Mouse (Mus musculus) forebrain, embryonic 14.5 days (tissue): ENCODE measurements around the gene Gm10382. TPM values are rescaled to one million over a fixed set of nuclear protein-coding genes. Genes with fewer than 3 reads are reported as not detected.
"Not testable (repeated sequence)": the region's sequence is repeated elsewhere in the genome, so short reads cannot be mapped to it uniquely, and the experiment has no call there.

ENCODE experiments used
- ATAC-seq: fragments of 200-750 bp; cut with Nextera tagmentation; 2 replicates; pipeline ENCODE4 v1.8.0; 2017; ENCODE audit warnings: mild to moderate bottlenecking, moderate library complexity
- DNase-seq: peaks from one replicate; pipeline ENCODE4 v3.0.0-alpha.2; 2015; ENCODE audit warnings: low spot score
- H3K27ac ChIP-seq: fragments of 300-500 bp; sonication (generic); 2 replicates; pipeline ENCODE4 v1.5.1; 2014; ENCODE audit warnings: low read depth, mild to moderate bottlenecking, control low read depth, low read length, moderate library complexity
- H3K27me3 ChIP-seq: fragments of 300-500 bp; sonication (generic); replicated peaks from 2 replicates; pipeline ENCODE4 v1.6.1; 2014; ENCODE audit warnings: low read length, control low read depth, mixed read lengths; ENCODE audit not compliant: control insufficient read depth, insufficient read depth
- H3K36me3 ChIP-seq: fragments of 300-500 bp; sonication (generic); 2 replicates; pipeline ENCODE4 v1.6.1; 2014; ENCODE audit warnings: low read length, control low read depth; ENCODE audit not compliant: control insufficient read depth, insufficient read depth
- H3K4me1 ChIP-seq: fragments of 300-500 bp; sonication (generic); 2 replicates; pipeline ENCODE4 v1.6.1; 2014; ENCODE audit warnings: antibody characterized with exemption, low read length, control low read depth; ENCODE audit not compliant: control insufficient read depth, insufficient read depth
- H3K4me2 ChIP-seq: fragments of 300-500 bp; sonication (generic); 2 replicates; pipeline ENCODE4 v1.6.1; 2014; ENCODE audit warnings: mild to moderate bottlenecking, control low read depth, low read length
- H3K4me3 ChIP-seq: fragments of 300-500 bp; sonication (generic); 2 replicates; pipeline ENCODE4 v1.5.1; 2014; ENCODE audit warnings: low read depth, low read length, control low read depth
- H3K9ac ChIP-seq: fragments of 300-500 bp; sonication (generic); 2 replicates; pipeline ENCODE4 v1.6.1; 2014; ENCODE audit warnings: mild to moderate bottlenecking, low read length, control low read depth, moderate library complexity
- H3K9me3 ChIP-seq: fragments of 300-500 bp; sonication (generic); replicated peaks from 2 replicates; pipeline ENCODE4 v1.6.1; 2016; ENCODE audit warnings: low read length, control low read depth, mixed read lengths; ENCODE audit not compliant: control insufficient read depth
- WGBS: fragments of 180-500 bp; shearing (Covaris S2); extraction: QIAGEN DNeasy Blood & Tissue Kit; methylation state at CpG from one replicate; pipeline ENCODE4 v1.1.7; 2014; 5-methylcytosine and 5-hydroxymethylcytosine counted together
- polyA plus RNA-seq: library from polyadenylated mRNA; unstranded; fragments of >200 nt; fragmentation: Nextera tagmentation; extraction: Ambion mirVana; gene quantifications from 2 replicates; pipeline ENCODE4 v1.2.1, GENCODE M21; 2014

Gene Gm10382
- polyA plus RNA-seq, 1 experiment from 2014 or later = 0.33 TPM

DNA sequence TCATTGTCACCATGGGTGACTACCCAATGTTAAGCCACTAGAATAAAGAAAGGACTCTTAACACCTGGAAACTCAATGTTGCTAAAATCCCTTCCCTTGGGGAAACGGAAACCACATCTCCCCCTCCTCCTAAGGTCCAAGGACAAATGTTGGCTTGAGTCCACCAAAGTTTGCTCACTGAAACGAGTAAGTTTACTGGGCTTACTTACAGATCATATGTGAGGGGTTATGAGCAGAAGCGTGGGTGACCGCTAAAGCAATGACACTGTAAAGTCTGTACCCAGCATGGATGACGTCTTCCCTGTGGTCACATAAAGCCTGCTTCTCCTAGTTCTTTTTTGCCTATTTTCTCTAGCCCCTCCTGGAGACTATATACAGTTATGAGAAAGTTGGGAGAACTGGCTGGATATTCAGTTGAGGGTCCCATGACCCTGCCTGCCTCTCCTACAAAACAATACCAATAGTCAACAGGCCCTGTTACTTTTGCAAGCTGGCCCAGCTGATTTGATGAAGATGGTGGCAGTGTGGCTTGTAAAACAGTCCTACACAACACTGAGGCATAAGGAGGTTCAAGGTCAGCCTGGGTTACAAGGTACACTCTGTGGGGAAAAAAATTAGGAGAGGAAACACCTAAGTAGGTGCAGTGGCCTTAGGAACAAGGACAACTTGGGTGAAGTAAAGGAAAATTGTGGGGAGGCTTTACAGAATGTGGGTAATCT lies 7.0 kb upstream of the Gm10382 start:
- Histone ChIP-seq H3K27ac (no peak overlapping the region), H3K4me3 (no peak overlapping the region)
- no peak for ATAC-seq

DNA sequence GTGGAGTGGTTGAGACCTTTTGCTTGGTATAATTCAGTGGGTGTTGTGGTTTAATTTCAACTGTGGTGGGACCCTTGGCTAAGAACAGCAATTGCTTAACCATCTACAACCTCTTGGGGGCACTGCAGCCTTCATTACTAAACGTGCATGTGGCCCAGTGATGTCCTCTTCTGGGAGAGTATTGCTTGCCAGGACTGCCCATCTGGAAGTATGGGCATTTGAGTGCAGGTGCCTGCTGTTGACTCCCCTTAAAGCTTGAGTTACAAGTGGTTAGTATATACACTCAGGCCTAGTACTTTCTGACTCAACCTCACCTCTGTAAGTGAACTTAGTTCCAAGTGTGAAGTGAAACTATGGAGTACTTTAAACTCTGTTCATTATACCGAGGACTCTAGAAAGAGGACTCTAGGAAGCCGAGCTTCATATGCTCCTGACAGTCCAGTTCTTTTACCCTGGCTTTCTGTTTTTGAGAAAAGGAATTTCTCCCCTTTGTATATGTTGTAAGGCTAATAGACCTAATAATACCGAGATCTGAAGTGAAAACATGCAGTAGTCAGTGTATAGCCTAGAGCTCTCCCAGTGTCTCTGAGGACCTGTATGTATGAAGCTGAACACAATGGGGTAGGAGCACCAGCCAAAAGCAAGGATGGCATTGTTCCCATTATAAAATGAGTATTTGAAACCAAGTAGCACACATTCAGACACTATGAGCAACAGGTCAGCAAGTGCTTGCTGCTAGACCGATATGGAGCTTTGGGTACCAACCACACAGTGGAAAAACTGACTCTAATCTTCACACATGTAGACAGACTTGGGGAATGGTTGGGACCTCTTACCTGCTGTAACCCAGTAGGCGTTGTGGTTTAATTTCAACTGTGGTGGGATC lies 6.2 kb upstream of the Gm10382 start:
- Histone ChIP-seq H3K4me2 (no peak overlapping the region), H3K27me3 (no peaks in the 10 kb centered on the region), H3K36me3 (peaks cover 24% of the 10 kb centered on the region), H3K9ac (no peak overlapping the region), H3K4me3 (no peak overlapping the region), H3K27ac (no peak overlapping the region; the same call in 1 of the 2 replicates), H3K9me3 (no peaks in the 10 kb centered on the region), H3K4me1 (peaks cover 5% of the 10 kb centered on the region; the same call in 1 of the 2 replicates)
- ATAC-seq = peak; percentile 72
- DNase-seq = peak; percentile 82
- WGBS = 41% methylated on average over 6 of the region's 6 CpGs

More for the DNA sequence above, 7.0 kb upstream of the Gm10382 start:
- Histone ChIP-seq H3K9ac (no peak overlapping the region), H3K4me1 (peaks cover 5% of the 10 kb centered on the region; the same call in 1 of the 2 replicates), H3K4me2 (no peak overlapping the region), H3K27me3 (no peaks in the 10 kb centered on the region), H3K36me3 (peaks cover 24% of the 10 kb centered on the region), H3K9me3 (no peaks in the 10 kb centered on the region)
- DNase-seq = no peak
- 83% methylated on average over 5 of the region's 5 CpGs for WGBS

DNA sequence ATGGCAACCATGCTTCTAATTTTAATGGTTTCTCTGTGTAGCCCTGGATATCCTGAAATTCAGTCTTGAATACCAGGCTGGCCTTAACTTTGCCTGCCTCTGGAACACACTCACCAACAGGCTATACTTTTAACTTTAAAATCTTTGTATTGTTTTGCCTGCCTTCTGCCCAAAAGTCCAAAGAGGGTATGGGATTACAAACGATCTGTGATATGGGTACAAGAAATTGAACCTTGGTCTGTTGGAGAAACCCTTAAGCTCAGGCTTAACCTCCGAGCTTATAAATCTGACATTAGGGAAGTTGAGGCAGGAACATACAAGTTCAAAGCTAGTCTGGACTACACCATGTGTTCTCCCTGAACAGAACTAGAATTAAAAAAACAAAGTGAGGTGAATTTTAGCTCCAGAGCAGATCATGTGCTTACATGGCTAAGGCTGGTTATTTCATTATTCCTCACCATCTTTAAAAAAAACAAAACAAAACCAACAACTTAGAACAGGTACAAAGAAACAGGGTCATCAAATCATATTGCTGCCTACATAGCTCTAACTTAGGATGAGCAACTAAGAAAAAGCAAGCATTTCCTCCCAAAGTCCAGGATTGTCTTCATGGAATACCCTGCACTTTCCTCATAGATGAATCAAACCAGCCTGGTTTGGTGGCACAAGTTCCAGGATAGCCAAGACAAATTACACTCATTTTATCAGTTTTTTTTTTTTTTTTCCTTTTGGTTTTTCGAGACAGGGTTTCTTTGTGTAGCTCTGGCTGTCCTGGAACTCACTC lies 5.3 kb upstream of the Gm10382 start:
- Histone ChIP-seq H3K9ac (no peak overlapping the region), H3K4me1 (peaks cover 10% of the 10 kb centered on the region), H3K36me3 (peaks cover 29% of the 10 kb centered on the region), H3K4me3 (no peak overlapping the region), H3K27ac (no peak overlapping the region), H3K4me2 (no peak overlapping the region), H3K27me3 (no peaks in the 10 kb centered on the region), H3K9me3 (no peaks in the 10 kb centered on the region)
- ATAC-seq = no peak
- no peak for DNase-seq
- WGBS = 72% methylated on average over 3 of the region's 3 CpGs

DNA sequence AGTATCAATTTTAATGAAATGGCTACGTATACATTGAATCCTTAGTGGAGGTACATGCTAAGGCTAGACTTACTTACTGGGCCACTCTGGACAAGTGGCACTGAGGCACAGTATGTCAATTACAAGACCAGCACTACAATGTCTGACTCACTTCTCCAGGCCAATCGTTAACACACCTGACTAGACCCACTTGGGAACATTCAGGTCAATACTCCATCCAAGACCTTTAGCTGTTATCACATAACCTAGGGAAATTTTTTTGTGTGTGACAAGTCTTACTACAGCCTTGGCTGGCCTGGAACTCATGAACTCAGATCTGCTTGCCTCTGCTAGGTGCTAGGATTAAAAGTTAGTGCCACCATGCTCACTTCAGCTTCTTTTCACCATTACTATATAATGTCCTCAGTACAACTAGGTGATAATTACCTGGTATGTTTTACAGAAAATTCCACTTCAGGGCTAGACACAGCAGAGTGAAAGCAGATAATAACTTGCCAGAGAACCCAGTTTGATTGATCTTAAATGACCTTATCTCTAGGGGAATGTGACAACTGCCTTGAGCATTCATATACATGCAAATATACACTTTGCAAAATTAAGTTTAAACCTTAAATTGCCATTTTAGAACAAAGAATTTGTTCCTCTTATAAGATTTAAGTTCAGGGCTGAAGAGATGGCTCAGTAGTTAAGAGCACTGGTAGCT lies 4.5 kb upstream of the Gm10382 start:
- WGBS = 83% methylated on average over 2 of the region's 2 CpGs
- H3K36me3 ChIP-seq = peaks cover 29% of the 10 kb centered on the region
- no peak overlapping the region for H3K4me2 ChIP-seq
- H3K4me1 ChIP-seq = peaks cover 10% of the 10 kb centered on the region
- no peak for DNase-seq
- no peaks in the 10 kb centered on the region for H3K27me3 ChIP-seq
- no peaks in the 10 kb centered on the region for H3K9me3 ChIP-seq
- H3K9ac ChIP-seq = no peak overlapping the region
- no peak overlapping the region for H3K27ac ChIP-seq
- H3K4me3 ChIP-seq = no peak overlapping the region
- no peak for ATAC-seq

DNA sequence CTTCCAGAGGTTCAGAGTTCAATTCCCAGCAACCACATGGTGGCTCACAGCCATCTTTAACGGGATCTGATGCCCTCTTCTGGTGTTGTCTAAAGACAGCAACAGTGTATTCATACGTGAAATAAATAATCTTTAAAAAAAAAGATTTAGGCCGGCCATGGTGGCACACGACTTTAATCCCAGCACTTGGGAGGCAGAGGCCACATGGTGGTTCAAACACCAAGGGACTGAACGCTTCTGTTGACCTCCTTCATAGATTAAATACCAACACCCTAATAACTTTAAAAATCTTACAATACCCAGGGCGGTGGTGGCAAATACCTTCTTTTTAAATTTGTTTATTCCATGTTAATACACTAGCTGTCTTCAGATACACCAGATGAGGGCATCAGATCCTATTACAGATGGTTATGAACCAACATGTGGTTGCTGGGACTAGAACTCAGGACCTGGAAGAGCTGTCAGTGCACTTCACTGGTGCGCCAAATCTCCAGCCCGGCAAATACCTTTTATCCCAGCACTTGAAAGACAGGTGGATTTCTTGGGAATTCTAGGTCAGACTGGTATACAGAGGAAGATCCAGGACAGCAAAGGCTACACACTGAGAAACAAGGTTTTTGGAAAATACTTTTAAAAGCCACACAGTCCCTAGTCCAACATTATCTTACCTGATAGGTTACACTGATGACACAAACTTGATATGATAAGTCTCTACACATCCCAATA lies 3.7 kb upstream of the Gm10382 start:
- H3K4me3 ChIP-seq = no peak overlapping the region
- peaks cover 29% of the 10 kb centered on the region for H3K36me3 ChIP-seq
- H3K9ac ChIP-seq = no peak overlapping the region
- H3K27me3 ChIP-seq = no peaks in the 10 kb centered on the region
- H3K4me1 ChIP-seq = peaks cover 12% of the 10 kb centered on the region
- DNase-seq (no peak), ATAC-seq (no peak)
- H3K27ac ChIP-seq = no peak overlapping the region
- no peak overlapping the region for H3K4me2 ChIP-seq
- H3K9me3 ChIP-seq = no peaks in the 10 kb centered on the region
- 70% methylated on average over 8 of the region's 8 CpGs for WGBS

DNA sequence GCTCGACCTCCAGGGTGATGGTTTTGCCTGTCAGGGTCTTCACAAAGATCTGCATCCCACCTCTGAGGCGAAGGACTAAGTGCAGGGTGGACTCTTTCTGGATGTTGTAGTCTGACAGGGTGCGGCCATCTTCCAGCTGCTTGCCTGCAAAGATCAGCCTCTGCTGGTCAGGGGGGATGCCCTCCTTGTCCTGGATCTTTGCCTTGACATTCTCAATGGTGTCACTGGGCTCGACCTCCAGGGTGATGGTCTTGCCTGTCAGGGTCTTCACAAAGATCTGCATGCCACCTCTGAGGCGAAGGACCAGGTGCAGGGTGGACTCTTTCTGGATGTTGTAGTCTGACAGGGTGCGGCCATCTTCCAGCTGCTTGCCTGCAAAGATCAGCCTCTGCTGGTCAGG lies 1.8 kb upstream of the Gm10382 start:
- Histone ChIP-seq H3K4me1 (peaks cover 13% of the 10 kb centered on the region), H3K36me3 (peaks cover 29% of the 10 kb centered on the region)
- H3K27me3 ChIP-seq, ATAC-seq, H3K27ac ChIP-seq, H3K4me3 ChIP-seq, DNase-seq, H3K9ac ChIP-seq, H3K9me3 ChIP-seq, H3K4me2 ChIP-seq: not testable (repeated sequence)
- WGBS = 84% methylated on average over 4 of the region's 6 CpGs

DNA sequence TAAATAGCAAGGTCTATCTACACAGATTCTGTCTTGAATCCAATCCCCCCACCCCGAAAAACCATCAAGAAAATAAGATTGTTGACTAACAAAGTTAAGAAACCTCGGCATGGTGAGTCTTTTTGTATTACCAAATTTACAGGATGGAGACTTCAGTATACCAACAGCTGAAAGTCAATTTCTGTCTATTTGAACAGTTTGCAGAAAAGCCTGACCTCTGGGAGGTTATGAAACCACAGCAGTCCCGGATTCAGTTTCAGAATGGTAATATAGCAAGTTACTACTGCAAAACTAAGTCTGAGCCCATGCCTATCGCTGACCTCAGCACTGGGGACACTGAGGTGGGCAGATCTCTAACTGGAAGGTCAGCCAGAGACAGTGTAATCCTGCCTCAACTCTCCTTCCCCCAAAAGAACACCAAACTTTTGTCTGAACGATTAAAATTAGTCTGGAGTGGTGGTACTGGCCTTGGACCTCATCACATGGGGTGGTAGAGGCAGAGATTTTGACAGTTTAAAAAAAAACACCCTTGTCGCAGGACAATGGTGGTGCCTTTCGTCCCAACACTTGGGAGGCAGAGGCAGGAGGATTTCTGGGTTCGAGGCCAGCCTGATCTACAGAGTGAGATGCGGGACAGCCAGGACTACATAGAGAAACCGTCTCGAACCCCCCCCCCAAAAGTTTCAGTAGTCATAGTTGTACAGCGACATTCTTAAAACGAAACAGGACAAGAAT lies 597 bp upstream of the Gm10382 start:
- Histone ChIP-seq H3K27me3 (no peaks in the 10 kb centered on the region), H3K9ac (peak overlapping the region; percentile 98), H3K4me1 (peaks cover 17% of the 10 kb centered on the region), H3K36me3 (peaks cover 29% of the 10 kb centered on the region), H3K4me2 (peak overlapping the region; percentile 99), H3K9me3 (no peaks in the 10 kb centered on the region), H3K4me3 (peak overlapping the region; percentile 100), H3K27ac (peak overlapping the region; percentile 97; the same call in 1 of the 2 replicates)
- 26% methylated on average over 13 of the region's 13 CpGs for WGBS
- DNase-seq (no peak), ATAC-seq (no peak)
